ENCODE assay signal across 13 mouse cellular contexts in the genomic region with DNA sequence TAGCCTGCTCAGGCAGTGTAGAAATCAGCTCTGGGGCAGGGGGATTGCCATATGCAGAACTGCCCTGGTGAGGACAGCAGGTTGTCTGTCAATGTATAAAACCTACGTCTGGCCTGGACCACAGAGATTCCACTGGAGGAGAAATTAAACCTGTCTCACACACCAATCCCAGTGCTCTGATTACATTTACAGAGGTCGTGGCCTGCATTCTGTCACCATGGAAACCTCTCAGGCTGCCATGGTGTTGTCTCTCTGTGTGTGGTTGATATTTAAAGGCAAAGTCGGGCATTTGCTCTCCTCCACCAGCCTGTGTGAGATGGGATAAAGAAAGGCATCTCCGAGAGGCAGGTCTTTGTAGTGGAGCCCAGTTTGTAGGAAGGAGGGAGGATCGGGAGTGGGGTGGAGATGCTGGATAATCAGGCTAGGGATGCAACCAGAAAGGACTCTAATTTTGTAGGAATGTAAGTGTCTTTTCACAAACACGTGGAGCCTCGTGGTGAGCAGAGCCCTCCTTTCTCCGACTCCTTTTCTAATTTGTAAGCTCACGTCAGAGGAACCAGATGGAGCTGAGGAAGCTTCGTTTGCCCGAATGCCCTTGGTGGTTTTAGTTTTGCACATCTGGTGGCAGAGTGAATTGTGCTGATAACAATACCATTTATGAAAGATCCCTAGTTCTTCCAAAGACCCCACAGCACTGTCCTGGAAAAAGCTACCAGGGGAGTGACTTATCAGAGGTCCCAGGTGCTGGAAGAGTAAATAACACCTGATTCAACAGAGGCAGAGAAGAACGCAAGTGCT. TPM values are rescaled to one million over a fixed set of nuclear protein-coding genes. Genes with fewer than 3 reads are reported as not detected.
DNase-seq lines count a peak whose midpoint lies in the region; ATAC-seq lines count a peak whose summit lies in the region.
"Had no signal": no experiment of that assay in that cellular context is flagged by ENCODE, and none has a peak within 500 bp of the region (broad histone marks: within the 10 kb centered on the region; RNA-seq: fewer than 3 reads in every experiment).

No protein-coding gene starts in this region.

- no peak overlapping the region for H3K4me2 ChIP-seq in hindbrain, embryonic 14.5 days (replicated peaks)
- H3K4me2 ChIP-seq: heart, embryonic 13.5 days; liver, embryonic 15.5 days had no signal

- H3K4me3 ChIP-seq in embryonic facial prominence, embryonic 10.5 days: no peak overlapping the region
- H3K4me3 ChIP-seq in hindbrain, embryonic 14.5 days (replicated peaks; ENCODE audit: low read length): no peak overlapping the region
- H3K4me3 ChIP-seq: heart, embryonic 13.5 days; liver, embryonic 15.5 days had no signal

- ATAC-seq in hindbrain, embryonic 14.5 days (ENCODE audit: low FRiP score): peak; percentile 77

- H3K27me3 ChIP-seq in embryonic facial prominence, embryonic 10.5 days (replicated peaks; ENCODE audit: low read depth, poor library complexity, severe bottlenecking): peaks cover 22% of the 10 kb centered on the region
- no peaks in the 10 kb centered on the region for H3K27me3 ChIP-seq in hindbrain, embryonic 14.5 days (ENCODE audit: control insufficient read depth, insufficient read depth, low read length)

- peak; percentile 53 for DNase-seq in T-cell, adult 2 months (ENCODE audit: low spot score)
- peak; percentile 54 for DNase-seq in embryonic facial prominence, embryonic 10.5 days (ENCODE audit: low spot score)
- DNase-seq in hindbrain, embryonic 14.5 days (ENCODE audit: low spot score): peak; percentile 67
- DNase-seq in neural tube, embryonic 10.5 days (ENCODE audit: extremely low spot score, low spot score): peak; percentile 34
- no peak for DNase-seq in cerebellum, postnatal 4 days (ENCODE audit: low spot score in 2 of 2)
- DNase-seq in urinary bladder, adult 2 months (ENCODE audit: low spot score): no peak
- no peak for DNase-seq in cerebellum, adult 9-10 months
- no peak for DNase-seq in lung, postnatal 10 days
- DNase-seq: adrenal gland, postnatal 14 days; cerebellum, postnatal 25 days; kidney, adult 9 months had no signal

- no peaks in the 10 kb centered on the region for H3K36me3 ChIP-seq in embryonic facial prominence, embryonic 10.5 days (replicated peaks)
- H3K36me3 ChIP-seq in hindbrain, embryonic 14.5 days (replicated peaks; ENCODE audit: control insufficient read depth, insufficient read depth): no peaks in the 10 kb centered on the region
- H3K36me3 ChIP-seq: heart, embryonic 13.5 days; liver, embryonic 15.5 days had no signal

- no peaks in the 10 kb centered on the region for H3K9me3 ChIP-seq in embryonic facial prominence, embryonic 10.5 days
- H3K9me3 ChIP-seq in hindbrain, embryonic 14.5 days (ENCODE audit: control insufficient read depth, low read length): no peaks in the 10 kb centered on the region
- H3K9me3 ChIP-seq: heart, embryonic 13.5 days; liver, embryonic 15.5 days had no signal

- H3K9ac ChIP-seq in hindbrain, embryonic 14.5 days: no peak overlapping the region
- H3K9ac ChIP-seq: heart, embryonic 13.5 days; liver, embryonic 15.5 days had no signal

- peak overlapping the region; percentile 63; the same call in 1 of the 2 replicates for H3K27ac ChIP-seq in embryonic facial prominence, embryonic 10.5 days (replicated peaks)
- H3K27ac ChIP-seq in hindbrain, embryonic 14.5 days: peak overlapping the region; percentile 85
- H3K27ac ChIP-seq: heart, embryonic 13.5 days; liver, embryonic 15.5 days had no signal

- 42% methylated on average over 12 of the region's 12 CpGs for WGBS in embryonic facial prominence, embryonic 10.5 days
- WGBS in hindbrain, embryonic 14.5 days: 15% methylated on average over 12 of the region's 12 CpGs

- H3K4me1 ChIP-seq in embryonic facial prominence, embryonic 10.5 days: peaks cover 20% of the 10 kb centered on the region
- peaks cover 32% of the 10 kb centered on the region for H3K4me1 ChIP-seq in hindbrain, embryonic 14.5 days (replicated peaks; ENCODE audit: control insufficient read depth, insufficient read depth, low read length)
- H3K4me1 ChIP-seq: liver, embryonic 15.5 days had no signal

RNA-seq across cellular contexts. Expression of gene Skap1, which starts 7.7 kb away (rescaled TPM):
- 0.19 and 0.46 TPM in 2 replicates for polyA plus RNA-seq in embryonic facial prominence, embryonic 10.5 days (2016; fragmentation: Nextera tagmentation; extraction: Ambion mirVana)
- polyA plus RNA-seq in hindbrain, embryonic 14.5 days (2014; fragmentation: Nextera tagmentation; extraction: Ambion mirVana): 7.3 and 10.3 TPM in 2 replicates
- 2.7 and 3.3 TPM in 2 replicates for polyA plus RNA-seq in urinary bladder, adult 2 months (2012; rRNA removed)

Comparison
In these comparisons a context has a peak if more than half of its experiments do, and no peak if none do; other contexts are left out.
1. DNase-seq: peak in T-cell, adult 2 months (single experiment), embryonic facial prominence, embryonic 10.5 days (single experiment), hindbrain, embryonic 14.5 days (single experiment) and neural tube, embryonic 10.5 days (single experiment); none in cerebellum, postnatal 4 days (0 of 2), urinary bladder, adult 2 months (single experiment), cerebellum, adult 9-10 months (single experiment) and lung, postnatal 10 days (single experiment).